Mouse (Mus musculus): Measurements from ENCODE around the gene Kremen1. TPM values are rescaled to one million over a fixed set of nuclear protein-coding genes. Genes with fewer than 3 reads are reported as not detected.
A peak's percentile ranks its signal among the peaks of the same experiment; 100 is the strongest.

The Kremen1 gene
- total RNA-seq (2014; rRNA removed; ENCODE audit: low replicate concordance): 90.2 and 103 TPM in 2 replicates
- polyA plus RNA-seq (2015; fragmentation: Nextera tagmentation; extraction: Ambion mirVana): 24.3 and 28.5 TPM in 2 replicates

- WGBS: 3% methylated on average over 46 of the region's 80 CpGs
- ATAC-seq (ENCODE audit: insufficient read depth, low read depth): peak; percentile 92
- H3K4me2 ChIP-seq (ENCODE audit: low read depth, low read length): peak within 1 kb of the TSS; percentile 75
- H3K4me1 ChIP-seq (ENCODE audit: control insufficient read depth, insufficient read depth): peaks cover 41% of the 10 kb centered on the region
- TF ChIP-seq EP300 (IDR thresholded peaks at IDR 0.05; ENCODE audit: low read depth) (no peak), CTCF (IDR thresholded peaks at IDR 0.05; ENCODE audit: low read depth) (no peak)
- peak; percentile 87 for DNase-seq (ENCODE audit: low spot score)
- H3K9ac ChIP-seq (replicated peaks; ENCODE audit: low read depth, low read length): peak within 1 kb of the TSS; percentile 98
- peak within 1 kb of the TSS; percentile 97 for H3K4me3 ChIP-seq (ENCODE audit: low read depth, low read length)
- peak within 1 kb of the TSS; percentile 95 for H3K27ac ChIP-seq (ENCODE audit: low read depth)
- no peaks in the 10 kb centered on the region for H3K9me3 ChIP-seq (replicated peaks; ENCODE audit: control insufficient read depth, low read length)
- H3K27me3 ChIP-seq (ENCODE audit: control insufficient read depth, insufficient read depth, low read length): no peaks in the 10 kb centered on the region
- 0 out of 2 replicates have a peak, but pooled peaks cover under 1% of the 10 kb centered on the region for H3K36me3 ChIP-seq (replicated peaks; ENCODE audit: control insufficient read depth, insufficient read depth, low read length)
Observed at GRCm38 (mm10) chr11:5261508-5262392, at the start of gene Kremen1. TSS of gene Kremen1 (minus strand) at chr11:5261558.

- 58% methylated on average over 13 of the region's 13 CpGs for WGBS
Observed at GRCm38 (mm10) chr11:5307024-5307905, 45.9 kb upstream of the Kremen1 start.

GRCm38 (mm10) chr11:5306017-5306416, 44.7 kb upstream of the Kremen1 start:
- Histone ChIP-seq H3K9me3 (replicated peaks; ENCODE audit: control insufficient read depth, low read length) (no peaks in the 10 kb centered on the region), H3K4me2 (ENCODE audit: low read depth, low read length) (no peak overlapping the region)
- no peak for ATAC-seq (ENCODE audit: insufficient read depth, low read depth)

More at GRCm38 (mm10) chr11:5307024-5307905, 45.9 kb upstream of the Kremen1 start:
- DNase-seq (ENCODE audit: low spot score) (no peak), ATAC-seq (ENCODE audit: insufficient read depth, low read depth) (no peak)
- Histone ChIP-seq H3K27me3 (ENCODE audit: control insufficient read depth, insufficient read depth, low read length) (no peaks in the 10 kb centered on the region), H3K9ac (replicated peaks; ENCODE audit: low read depth, low read length) (no peak overlapping the region), H3K27ac (ENCODE audit: low read depth) (no peak overlapping the region), H3K9me3 (replicated peaks; ENCODE audit: control insufficient read depth, low read length) (no peaks in the 10 kb centered on the region), H3K4me3 (ENCODE audit: low read depth, low read length) (no peak overlapping the region), H3K4me1 (ENCODE audit: control insufficient read depth, insufficient read depth) (peaks cover 6% of the 10 kb centered on the region; the same call in 1 of the 2 replicates), H3K4me2 (ENCODE audit: low read depth, low read length) (no peak overlapping the region), H3K36me3 (replicated peaks; ENCODE audit: control insufficient read depth, insufficient read depth, low read length) (no peaks in the 10 kb centered on the region)
- TF ChIP-seq EP300 (IDR thresholded peaks at IDR 0.05; ENCODE audit: low read depth): no peak
- no peak for TF ChIP-seq CTCF (IDR thresholded peaks at IDR 0.05; ENCODE audit: low read depth)

GRCm38 (mm10) chr11:5304526-5304925, 43.2 kb upstream of the Kremen1 start:
- H3K4me3 ChIP-seq (ENCODE audit: low read depth, low read length): no peak overlapping the region
- H3K4me2 ChIP-seq (ENCODE audit: low read depth, low read length): no peak overlapping the region
- no peak for DNase-seq (ENCODE audit: low spot score)
- ATAC-seq (ENCODE audit: insufficient read depth, low read depth): no peak
- H3K4me1 ChIP-seq (ENCODE audit: control insufficient read depth, insufficient read depth): peaks cover 6% of the 10 kb centered on the region; the same call in 1 of the 2 replicates
- TF ChIP-seq EP300 (IDR thresholded peaks at IDR 0.05; ENCODE audit: low read depth) (no peak), CTCF (IDR thresholded peaks at IDR 0.05; ENCODE audit: low read depth) (no peak)
- no peaks in the 10 kb centered on the region for H3K27me3 ChIP-seq (ENCODE audit: control insufficient read depth, insufficient read depth, low read length)
- H3K27ac ChIP-seq (ENCODE audit: low read depth): no peak overlapping the region
- no peaks in the 10 kb centered on the region for H3K36me3 ChIP-seq (replicated peaks; ENCODE audit: control insufficient read depth, insufficient read depth, low read length)
- no peaks in the 10 kb centered on the region for H3K9me3 ChIP-seq (replicated peaks; ENCODE audit: control insufficient read depth, low read length)
- no peak overlapping the region for H3K9ac ChIP-seq (replicated peaks; ENCODE audit: low read depth, low read length)

More at GRCm38 (mm10) chr11:5306017-5306416, 44.7 kb upstream of the Kremen1 start:
- no peak for DNase-seq (ENCODE audit: low spot score)
- no peak overlapping the region for H3K27ac ChIP-seq (ENCODE audit: low read depth)
- TF ChIP-seq EP300 (IDR thresholded peaks at IDR 0.05; ENCODE audit: low read depth) (no peak), CTCF (IDR thresholded peaks at IDR 0.05; ENCODE audit: low read depth) (no peak)
- H3K9ac ChIP-seq (replicated peaks; ENCODE audit: low read depth, low read length): no peak overlapping the region
- H3K4me1 ChIP-seq (ENCODE audit: control insufficient read depth, insufficient read depth): peaks cover 3% of the 10 kb centered on the region; the same call in 1 of the 2 replicates
- H3K4me3 ChIP-seq (ENCODE audit: low read depth, low read length): no peak overlapping the region
- no peaks in the 10 kb centered on the region for H3K36me3 ChIP-seq (replicated peaks; ENCODE audit: control insufficient read depth, insufficient read depth, low read length)
- H3K27me3 ChIP-seq (ENCODE audit: control insufficient read depth, insufficient read depth, low read length): no peaks in the 10 kb centered on the region

- ATAC-seq (ENCODE audit: insufficient read depth, low read depth): no peak
- H3K9ac ChIP-seq (replicated peaks; ENCODE audit: low read depth, low read length): no peak overlapping the region
- WGBS: 85% methylated on average over 1 of the region's 1 CpGs
- H3K27me3 ChIP-seq (ENCODE audit: control insufficient read depth, insufficient read depth, low read length): no peaks in the 10 kb centered on the region
- H3K36me3 ChIP-seq (replicated peaks; ENCODE audit: control insufficient read depth, insufficient read depth, low read length): no peaks in the 10 kb centered on the region
- H3K9me3 ChIP-seq (replicated peaks; ENCODE audit: control insufficient read depth, low read length): no peaks in the 10 kb centered on the region
- no peak overlapping the region for H3K27ac ChIP-seq (ENCODE audit: low read depth)
- DNase-seq (ENCODE audit: low spot score): no peak
- peak overlapping the region; percentile 41; the same call in 1 of the 2 replicates for H3K4me2 ChIP-seq (ENCODE audit: low read depth, low read length)
- TF ChIP-seq EP300 (IDR thresholded peaks at IDR 0.05; ENCODE audit: low read depth) (no peak), CTCF (IDR thresholded peaks at IDR 0.05; ENCODE audit: low read depth) (no peak)
- H3K4me3 ChIP-seq (ENCODE audit: low read depth, low read length): no peak overlapping the region
- H3K4me1 ChIP-seq (ENCODE audit: control insufficient read depth, insufficient read depth): peaks cover 28% of the 10 kb centered on the region
Observed at GRCm38 (mm10) chr11:5298007-5298372, 36.6 kb upstream of the Kremen1 start.

Data from heart, postnatal 0 days (tissue).